Mouse (Mus musculus): Measurements from ENCODE around the gene Ctnnbip1. TPM values are rescaled to one million over a fixed set of nuclear protein-coding genes. Genes with fewer than 3 reads are reported as not detected.

Gene Ctnnbip1
- polyA plus RNA-seq (2014; fragmentation: Illumina TruSeq; extraction: RNeasy Lipid Tissue Mini Kit (QIAGEN cat#74804); ENCODE audit: low read depth, low replicate concordance) = 20.2 TPM

GRCm38 (mm10) chr4:149517868-149518340 is at the start of gene Ctnnbip1:
Gene Ctnnbip1, plus strand, starts transcription at chr4:149518236.

GRCm38 (mm10) chr4:149477078-149477477 is 41.0 kb upstream of the Ctnnbip1 start, which contains the start of gene Tmem274:
Gene Tmem274, plus strand, starts transcription at chr4:149477378.

GRCm38 (mm10) chr4:149485053-149485824 is 32.8 kb upstream of the Ctnnbip1 start, which contains the start of the genes Nmnat1 and Lzic:
Gene Nmnat1, minus strand, starts transcription at chr4:149485202.
Gene Lzic, plus strand, starts transcription at chr4:149485229.

GRCm38 (mm10) chr4:149586044-149586782 is 68.2 kb downstream of the Ctnnbip1 start, which contains the start of gene Clstn1:
Gene Clstn1, plus strand, starts transcription at chr4:149586468.

Other genes starting within 250 kb of the Ctnnbip1 start
- gene Kif1b, start 210.5 kb upstream of the Ctnnbip1 start, polyA plus RNA-seq (2014; fragmentation: Illumina TruSeq; extraction: RNeasy Lipid Tissue Mini Kit (QIAGEN cat#74804); ENCODE audit: low read depth, low replicate concordance) = 86.7 TPM
- 37.9 TPM for gene Ube4b, start 91.5 kb upstream of the Ctnnbip1 start, polyA plus RNA-seq (2014; fragmentation: Illumina TruSeq; extraction: RNeasy Lipid Tissue Mini Kit (QIAGEN cat#74804); ENCODE audit: low read depth, low replicate concordance)
- 26.2 TPM for gene Rbp7, start 63.3 kb upstream of the Ctnnbip1 start, polyA plus RNA-seq (2014; fragmentation: Illumina TruSeq; extraction: RNeasy Lipid Tissue Mini Kit (QIAGEN cat#74804); ENCODE audit: low read depth, low replicate concordance)
- not detected for gene Tmem274, start 40.9 kb upstream of the Ctnnbip1 start, polyA plus RNA-seq (2014; fragmentation: Illumina TruSeq; extraction: RNeasy Lipid Tissue Mini Kit (QIAGEN cat#74804); ENCODE audit: low read depth, low replicate concordance)
- 32.1 TPM for gene Nmnat1, start 33.0 kb upstream of the Ctnnbip1 start, polyA plus RNA-seq (2014; fragmentation: Illumina TruSeq; extraction: RNeasy Lipid Tissue Mini Kit (QIAGEN cat#74804); ENCODE audit: low read depth, low replicate concordance)
- 40.7 TPM for gene Lzic, start 33.0 kb upstream of the Ctnnbip1 start, polyA plus RNA-seq (2014; fragmentation: Illumina TruSeq; extraction: RNeasy Lipid Tissue Mini Kit (QIAGEN cat#74804); ENCODE audit: low read depth, low replicate concordance)
- gene Clstn1, start 68.2 kb downstream of the Ctnnbip1 start, polyA plus RNA-seq (2014; fragmentation: Illumina TruSeq; extraction: RNeasy Lipid Tissue Mini Kit (QIAGEN cat#74804); ENCODE audit: low read depth, low replicate concordance) = 48.0 TPM
- gene Pik3cd, start 184.3 kb downstream of the Ctnnbip1 start, polyA plus RNA-seq (2014; fragmentation: Illumina TruSeq; extraction: RNeasy Lipid Tissue Mini Kit (QIAGEN cat#74804); ENCODE audit: low read depth, low replicate concordance) = 2.7 TPM
- 72.0 TPM for gene Tmem201, start 219.8 kb downstream of the Ctnnbip1 start, polyA plus RNA-seq (2014; fragmentation: Illumina TruSeq; extraction: RNeasy Lipid Tissue Mini Kit (QIAGEN cat#74804); ENCODE audit: low read depth, low replicate concordance)

Data from heart, adult 10 weeks (tissue).